Mouse (Mus musculus) liver, postnatal 0 days (tissue): ENCODE data around the gene Mctp1.

ENCODE experiments used
- CTCF ChIP-seq: sonication (generic); IDR thresholded peaks from 2 replicates; pipeline ENCODE4 v1.5.1; 2016; ENCODE audit warnings: antibody characterized with exemption, low read depth
- EP300 ChIP-seq: IDR thresholded peaks from 2 replicates; pipeline ENCODE4 v1.6.1; 2016; ENCODE audit warnings: antibody characterized with exemption, low read depth, mild to moderate bottlenecking

DNA sequence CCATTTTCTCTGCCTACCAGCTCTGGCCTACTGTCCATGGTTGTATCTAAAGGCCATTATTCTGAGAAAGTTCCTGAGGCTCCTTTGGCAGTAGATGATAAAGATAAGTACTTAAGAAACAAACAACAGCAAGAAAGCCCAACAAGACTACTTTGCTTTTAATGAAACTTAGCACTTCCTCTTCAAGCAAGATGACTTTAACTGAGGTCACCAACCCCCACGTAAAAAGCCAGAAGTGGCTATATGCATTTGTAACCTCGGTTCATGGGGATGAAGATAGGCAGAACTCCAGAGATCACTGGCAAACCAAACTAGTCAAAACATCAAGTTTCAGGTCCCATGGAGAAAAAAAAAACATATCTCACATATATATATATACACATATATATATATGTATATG lies 305.0 kb downstream of the Mctp1 start:
- TF ChIP-seq CTCF (no peak), EP300 (no peak)
